Mouse (Mus musculus): ENCODE measurements around the gene Pde4b.

- TF ChIP-seq CTCF (IDR thresholded peaks at IDR 0.05; ENCODE audit: extremely low read depth, insufficient read depth, low read length) (no peak), POLR2A (IDR thresholded peaks at IDR 0.05; ENCODE audit: extremely low read depth, insufficient read depth, low read length) (no peak)
Measured at GRCm38 (mm10) chr4:102318596-102318995, 231.3 kb downstream of the Pde4b start.
